Mouse (Mus musculus) activated CD4-positive, CD25-positive, alpha-beta regulatory T cell (primary cell): Measurements from ENCODE around the gene Zfp677. TPM values are rescaled to one million over a fixed set of nuclear protein-coding genes. Genes with fewer than 3 reads are reported as not detected.

Experiments
- polyA plus RNA-seq, 2 experiments: library from polyadenylated mRNA; unstranded; fragments of 100-300 nt; shearing (Covaris generic); gene quantifications; one replicate each; pipeline ENCODE4 v1.2.1; 2017

The Zfp677 gene
- 10 to 100 TPM; 12.1 to 22.2 TPM for polyA plus RNA-seq

DNA sequence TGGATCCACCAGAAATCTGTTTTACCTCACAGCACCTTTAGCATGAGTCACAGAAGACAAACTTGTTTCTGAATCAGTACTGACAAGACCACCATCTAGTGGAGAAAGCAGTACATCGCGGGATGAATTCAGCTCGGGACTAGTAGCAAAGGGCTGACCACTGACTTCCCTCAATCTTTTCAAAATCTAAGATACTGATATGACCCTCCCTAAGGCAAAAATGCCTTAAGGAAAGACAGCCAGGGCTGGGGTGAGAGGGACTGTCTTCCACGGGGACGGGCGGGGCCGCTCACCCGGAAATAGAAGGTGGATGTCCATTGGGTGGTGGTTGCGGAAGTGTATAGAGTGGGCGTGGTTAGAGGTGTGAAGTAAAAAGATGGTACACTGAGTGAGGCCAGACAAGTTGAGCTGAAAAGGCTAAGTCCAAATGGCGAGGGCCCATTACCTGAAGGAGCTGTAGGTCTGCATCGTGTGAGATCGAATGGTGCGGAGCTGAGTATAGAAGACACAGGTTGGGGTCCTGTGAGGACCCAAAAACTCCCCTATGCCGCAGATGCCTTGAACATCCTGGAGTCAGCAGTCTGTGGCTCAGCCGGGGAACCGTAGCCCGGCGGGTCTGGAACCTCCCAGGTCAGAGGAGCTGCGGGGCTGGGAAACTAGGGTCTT is at the start of gene Zfp677:
TSS of gene Zfp677 (plus strand) at position 358 of the 666 bp plus-strand sequence.

DNA sequence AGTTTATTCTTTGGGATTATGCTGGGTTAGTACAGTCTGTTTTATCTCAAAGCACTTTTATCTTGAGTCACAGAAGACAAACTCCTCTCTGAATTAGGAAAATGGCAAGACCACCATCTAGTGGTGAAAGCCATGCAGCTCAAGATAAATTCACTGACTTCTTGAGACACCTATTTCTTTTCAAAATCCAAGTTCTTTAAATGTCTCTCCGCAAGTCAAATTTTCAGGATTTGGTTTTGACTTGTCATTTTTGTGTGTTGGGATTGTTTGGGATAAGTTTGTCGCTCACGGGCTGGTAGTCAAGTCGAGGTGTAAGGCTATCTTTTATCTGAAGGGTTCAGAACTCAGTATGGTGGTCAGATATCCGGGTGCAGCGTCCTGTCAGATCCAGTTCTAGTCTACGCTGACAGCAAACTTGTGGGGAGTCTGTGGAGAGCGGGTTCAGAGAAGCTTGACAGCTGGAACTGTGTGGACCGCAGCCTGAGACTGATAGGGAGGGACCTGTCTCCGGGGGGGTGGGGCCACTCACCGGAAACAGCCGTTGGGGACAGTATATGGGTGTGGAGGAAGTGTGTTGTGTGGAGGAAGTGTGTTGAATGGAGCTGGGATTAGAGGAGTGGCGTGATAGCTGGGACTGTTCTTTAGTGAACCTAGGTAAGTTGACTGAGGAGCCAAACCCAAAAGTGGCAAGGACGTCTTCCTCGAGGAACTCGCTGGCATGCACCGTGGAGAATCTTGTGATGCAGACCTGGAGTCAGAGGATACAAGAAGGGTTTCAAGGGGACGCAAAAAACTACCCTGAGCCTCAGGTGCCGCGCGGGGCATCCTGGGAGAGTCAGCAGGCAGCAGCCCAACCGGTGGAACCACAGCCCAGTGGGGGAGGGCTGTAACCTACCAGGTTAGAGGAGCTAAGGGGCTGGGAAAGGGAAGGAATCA is 39.4 kb downstream of the Zfp677 start, which contains the start of gene Zfp54:
TSS of gene Zfp54 (plus strand) at position 564 of the 936 bp plus-strand sequence.

Other genes starting within 250 kb of the Zfp677 start
- under 1 TPM in 1 of 2 experiments, not detected in 1; 0.05 TPM for gene Vmn1r234, start 157.7 kb upstream of the Zfp677 start, polyA plus RNA-seq
- gene Vmn1r235, start 127.3 kb upstream of the Zfp677 start, polyA plus RNA-seq = not detected
- not detected for gene Vmn1r236, start 100.8 kb upstream of the Zfp677 start, polyA plus RNA-seq
- not detected for gene Vmn1r237, start 71.9 kb upstream of the Zfp677 start, polyA plus RNA-seq
- 10 to 100 TPM in 1 of 2 experiments, 1 to 10 TPM in 1; 8.1 to 12.3 TPM for gene Zfp54, start 39.5 kb downstream of the Zfp677 start, polyA plus RNA-seq
- 10 to 100 TPM; 31.9 to 34.3 TPM for gene Zfp51, start 66.6 kb downstream of the Zfp677 start, polyA plus RNA-seq
- gene Zfp53, start 105.2 kb downstream of the Zfp677 start, polyA plus RNA-seq = 10 to 100 TPM; 61.3 to 66.0 TPM
- gene Zfp52, start 151.8 kb downstream of the Zfp677 start, polyA plus RNA-seq = 10 to 100 TPM; 14.6 to 24.7 TPM
- 1 to 10 TPM; 2.8 to 5.3 TPM for gene Zfp948, start 183.3 kb downstream of the Zfp677 start, polyA plus RNA-seq